Mouse (Mus musculus): ENCODE data around the gene D430041D05Rik.

Gene D430041D05Rik

DNA sequence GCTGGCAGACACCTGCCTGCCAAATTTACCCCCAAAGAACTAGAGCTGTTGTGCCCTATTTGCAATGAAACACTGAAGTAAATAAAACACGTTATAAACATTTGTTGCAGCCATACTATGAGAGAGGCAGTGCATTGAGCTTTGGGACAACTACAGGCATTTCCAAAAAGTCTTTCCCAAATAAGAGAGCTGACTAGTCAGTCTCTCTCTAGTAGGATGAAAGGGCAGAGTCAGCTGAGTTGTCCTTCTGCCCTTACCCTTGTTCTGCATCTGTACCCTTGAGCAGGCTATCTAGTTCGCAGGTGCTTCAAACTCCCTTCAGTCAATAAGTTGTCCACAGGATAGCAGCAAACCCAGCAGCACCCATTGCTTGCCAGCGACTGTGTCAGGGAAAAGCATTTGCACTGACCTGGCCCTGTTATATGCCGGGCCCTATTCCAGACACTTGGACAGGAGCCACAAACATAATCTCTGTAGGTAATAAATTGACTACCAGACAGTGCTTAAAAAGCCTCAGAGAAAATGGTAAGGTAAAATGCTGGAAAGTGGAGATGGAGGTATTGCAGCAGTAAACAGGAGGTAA lies at the start of gene D430041D05Rik:
TSS of gene D430041D05Rik (minus strand) at position 51 of the 583 bp plus-strand sequence.
- no peak for DNase-seq

DNA sequence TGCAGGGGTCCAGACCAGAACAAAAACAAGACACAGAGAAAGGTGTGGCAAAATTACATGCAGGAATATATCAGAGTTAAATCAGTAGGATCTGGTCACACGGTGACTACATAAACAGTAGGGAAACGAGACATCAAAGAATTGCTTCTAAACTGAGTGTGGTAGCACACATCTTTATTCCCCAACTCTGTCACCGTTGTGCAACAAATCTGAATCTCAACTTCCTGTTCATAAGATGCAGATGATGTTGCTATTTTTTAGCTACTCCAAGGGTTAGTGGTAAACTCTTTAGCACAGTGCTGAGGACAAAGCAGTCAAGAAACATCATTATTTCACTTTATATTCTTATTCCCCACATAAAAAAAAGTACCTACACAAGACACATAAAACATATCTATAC lies 49.2 kb upstream of the D430041D05Rik start:
- DNase-seq, result no peak

GRCm38 (mm10) chr2:104458569-104459332 lies 47.9 kb upstream of the D430041D05Rik start:
- DNase-seq, result no peak

- no peak for DNase-seq
Measured at GRCm38 (mm10) chr2:104457106-104457505, 46.3 kb upstream of the D430041D05Rik start.

- no peak for DNase-seq
Measured at GRCm38 (mm10) chr2:104450685-104451084, 39.9 kb upstream of the D430041D05Rik start.

DNA sequence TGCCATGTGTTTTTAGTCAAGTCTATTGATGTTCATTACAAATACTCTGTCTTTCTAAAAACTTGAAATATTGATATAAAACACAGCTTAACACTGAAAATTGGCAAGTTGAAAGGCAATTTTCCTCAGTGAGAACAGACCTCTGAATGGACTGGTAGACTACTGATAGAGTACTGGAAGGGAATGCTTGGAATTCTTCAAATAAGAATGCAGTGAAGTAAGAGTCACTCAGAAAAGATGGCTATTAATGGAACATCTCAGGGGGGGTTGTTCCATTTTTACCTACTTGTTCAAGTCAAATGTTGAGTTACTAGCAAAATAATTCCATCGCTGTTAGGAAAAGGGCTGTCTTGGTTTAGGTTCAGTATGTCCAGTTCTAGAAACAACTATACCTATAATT lies 38.4 kb upstream of the D430041D05Rik start:
- DNase-seq, result no peak

- DNase-seq, result no peak
Measured at GRCm38 (mm10) chr2:104448201-104448600, 37.4 kb upstream of the D430041D05Rik start.

DNA sequence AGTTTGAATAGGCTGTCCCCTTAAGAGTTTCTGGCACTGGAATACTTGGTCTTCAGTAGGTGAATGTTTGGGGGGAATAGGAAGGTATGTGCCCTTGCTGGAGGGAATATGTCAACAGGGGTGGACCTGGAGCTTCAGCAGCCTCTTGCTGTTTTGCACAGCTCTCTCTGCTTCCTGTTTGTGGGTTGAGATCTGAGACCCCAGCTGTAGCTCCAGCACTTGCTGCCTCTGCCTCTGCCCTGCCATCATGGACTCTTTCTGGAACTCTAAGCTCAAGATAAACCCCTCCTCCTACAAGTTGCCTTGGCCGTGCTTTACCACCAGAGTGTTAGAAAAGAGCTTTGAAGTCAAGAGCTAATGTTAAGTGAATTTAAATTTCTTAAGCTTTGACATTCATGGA lies 35.2 kb upstream of the D430041D05Rik start:
- no peak for DNase-seq

- DNase-seq, result peak; percentile 62 to 71
Measured at GRCm38 (mm10) chr2:104444776-104445175, 34.0 kb upstream of the D430041D05Rik start.

DNA sequence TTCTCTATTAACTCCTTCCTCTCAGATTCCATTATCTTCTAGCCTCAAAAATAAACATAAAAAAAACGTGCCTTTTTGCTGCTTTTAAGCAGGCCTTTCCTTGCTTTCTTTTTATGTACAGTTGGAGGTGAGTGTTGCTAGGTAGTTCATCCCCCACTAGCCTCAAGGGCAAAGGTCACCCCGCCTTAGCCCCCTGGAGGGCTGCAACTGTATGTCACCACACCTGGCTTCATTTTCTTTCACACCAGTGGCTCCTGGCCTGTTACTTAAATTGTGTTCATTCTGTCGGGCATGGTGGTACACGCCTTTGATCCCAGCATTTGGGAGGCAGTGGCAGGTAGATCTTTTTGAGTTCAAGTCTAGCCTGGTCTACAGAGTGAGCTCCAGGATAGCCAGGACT lies 31.5 kb upstream of the D430041D05Rik start:
- no peak for DNase-seq

DNA sequence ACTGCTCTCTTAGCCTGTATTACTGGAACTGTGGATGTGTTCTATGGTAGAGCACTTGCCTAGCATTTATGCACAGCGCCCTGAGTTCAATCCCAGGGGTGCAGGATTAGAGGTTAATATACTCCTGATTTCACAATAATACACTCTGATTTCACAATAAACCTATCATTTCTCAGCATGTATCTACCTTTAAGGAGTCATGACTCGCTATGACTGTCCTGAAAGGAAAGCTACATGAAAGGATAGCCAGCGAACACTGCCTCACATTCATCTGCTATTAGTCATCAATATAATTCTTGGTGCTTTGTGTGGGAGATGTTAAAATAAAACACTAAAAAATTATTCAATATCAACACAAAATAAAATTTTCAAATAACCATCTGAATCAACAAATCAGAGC lies 25.4 kb upstream of the D430041D05Rik start:
- no peak for DNase-seq

- no peak for DNase-seq
Measured at GRCm38 (mm10) chr2:104431067-104431466, 20.3 kb upstream of the D430041D05Rik start.

DNA sequence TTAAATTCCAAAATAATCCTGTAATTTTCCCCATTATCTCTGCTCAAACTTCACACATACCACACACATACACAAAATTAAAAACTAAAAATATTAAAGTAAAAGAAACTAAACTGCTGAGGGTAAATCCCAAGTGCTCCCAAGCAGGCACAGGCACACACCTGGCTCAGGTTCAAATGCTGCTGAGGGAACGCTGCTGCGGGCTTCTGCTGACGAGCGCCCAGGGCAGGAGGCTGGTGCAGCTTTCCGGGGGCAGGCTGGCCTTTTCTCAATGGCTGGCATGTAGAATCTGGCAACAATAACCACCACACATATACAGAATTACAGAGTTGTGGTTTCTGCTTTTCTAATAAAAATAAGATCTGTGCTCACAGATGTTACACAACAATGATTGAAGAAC lies 19.8 kb upstream of the D430041D05Rik start:
- DNase-seq, result no peak

- no peak for DNase-seq
Measured at GRCm38 (mm10) chr2:104426112-104426511, 15.3 kb upstream of the D430041D05Rik start.

DNA sequence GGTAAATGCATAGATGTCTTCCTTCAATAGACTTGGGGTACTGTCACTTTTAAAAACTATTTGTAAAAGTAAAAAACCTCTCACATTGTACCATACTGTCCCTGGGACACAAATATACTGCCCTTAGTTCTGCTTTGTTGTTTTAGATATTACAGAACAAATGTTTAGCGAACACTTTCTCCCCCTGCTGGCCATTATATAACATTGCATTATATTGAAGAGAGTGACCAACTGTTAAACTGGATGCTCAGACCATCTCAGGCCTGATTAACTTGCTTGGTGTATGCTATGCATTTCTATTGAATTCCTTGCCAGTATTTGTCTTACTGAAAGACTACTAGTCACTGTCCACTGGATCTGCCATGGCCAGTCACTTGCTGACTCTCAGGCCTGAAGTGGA lies 11.4 kb upstream of the D430041D05Rik start:
- no peak for DNase-seq

DNA sequence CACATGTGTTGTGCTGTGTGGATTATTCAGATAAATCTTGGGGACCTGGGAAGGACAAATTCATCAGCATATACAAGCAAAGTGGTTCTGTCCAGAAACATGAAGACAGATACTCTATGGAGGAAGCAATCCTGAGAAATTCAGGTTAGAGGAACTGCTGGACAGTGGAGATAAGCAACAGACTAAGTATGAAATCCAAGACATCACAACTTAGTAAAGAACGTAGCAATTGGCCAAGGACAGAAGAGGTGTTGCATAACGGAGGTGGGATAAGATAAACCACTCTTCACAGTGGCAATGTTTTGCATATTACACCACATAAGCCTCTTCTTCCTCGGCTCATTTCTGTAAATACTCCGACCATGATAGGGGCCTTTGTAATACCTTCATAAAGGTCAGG lies 10.0 kb upstream of the D430041D05Rik start:
- no peak for DNase-seq

DNA sequence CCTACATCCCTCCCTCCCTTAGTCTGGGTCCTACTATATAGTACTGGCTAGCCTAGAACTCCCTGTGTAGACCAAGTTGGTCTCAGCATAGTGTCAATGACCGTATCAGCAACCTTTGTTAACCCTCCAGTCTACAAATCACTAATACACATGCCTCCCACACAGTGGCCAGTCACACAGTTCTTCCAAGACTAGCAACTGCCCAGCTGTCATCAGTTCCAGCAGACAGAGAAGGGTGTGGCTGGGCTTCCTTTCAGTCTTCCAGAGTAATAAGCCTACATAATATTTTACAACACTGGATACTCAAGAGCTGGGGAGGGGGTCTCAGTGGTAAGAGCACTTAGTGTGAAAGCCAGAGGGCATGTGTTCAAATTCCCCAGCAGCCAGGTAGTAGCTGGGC lies 9.2 kb upstream of the D430041D05Rik start:
- no peak for DNase-seq

- no peak for DNase-seq
Measured at GRCm38 (mm10) chr2:104419411-104419810, 8.6 kb upstream of the D430041D05Rik start.

DNA sequence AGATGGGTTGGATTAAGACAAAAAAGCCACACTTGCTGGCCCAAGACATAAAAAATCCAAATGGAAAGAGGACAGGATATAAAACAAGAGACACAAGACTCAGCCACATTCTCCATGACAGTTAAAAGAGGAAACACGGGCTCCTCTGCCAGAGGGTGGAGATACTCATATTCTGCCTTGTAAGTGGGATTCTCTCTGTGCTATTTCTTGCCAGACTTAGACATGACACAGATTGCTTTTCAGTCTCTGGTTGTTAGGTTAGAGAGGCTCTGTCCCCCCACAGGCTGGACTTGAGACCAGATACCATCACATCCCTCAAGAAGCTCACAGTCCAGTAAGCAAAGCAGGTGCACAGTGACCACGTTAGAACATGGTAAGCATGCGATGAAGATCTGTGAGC lies 2.2 kb upstream of the D430041D05Rik start:
- DNase-seq, result no peak

- DNase-seq, result no peak
Measured at GRCm38 (mm10) chr2:104412496-104412895, 1.7 kb upstream of the D430041D05Rik start.

DNA sequence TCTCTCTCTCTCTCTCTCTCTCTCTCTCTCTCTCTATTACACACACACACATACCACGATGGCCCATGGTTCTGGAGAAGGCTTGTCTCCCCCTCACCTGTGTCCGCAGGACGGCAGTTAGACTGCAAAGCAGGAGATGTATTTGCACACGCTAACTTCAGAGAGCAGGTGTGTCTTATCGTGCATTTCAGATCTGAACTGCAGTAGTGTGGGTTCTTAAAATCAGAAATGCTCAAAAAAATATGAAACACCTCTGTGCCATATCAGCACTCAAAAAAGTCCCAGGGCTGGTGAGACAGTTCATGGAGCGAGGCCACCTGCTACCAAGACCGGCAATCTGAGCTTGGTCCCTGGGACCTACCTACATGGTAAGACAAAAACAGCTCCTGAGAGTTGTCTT lies 993 bp upstream of the D430041D05Rik start:
- no peak for DNase-seq

DNA sequence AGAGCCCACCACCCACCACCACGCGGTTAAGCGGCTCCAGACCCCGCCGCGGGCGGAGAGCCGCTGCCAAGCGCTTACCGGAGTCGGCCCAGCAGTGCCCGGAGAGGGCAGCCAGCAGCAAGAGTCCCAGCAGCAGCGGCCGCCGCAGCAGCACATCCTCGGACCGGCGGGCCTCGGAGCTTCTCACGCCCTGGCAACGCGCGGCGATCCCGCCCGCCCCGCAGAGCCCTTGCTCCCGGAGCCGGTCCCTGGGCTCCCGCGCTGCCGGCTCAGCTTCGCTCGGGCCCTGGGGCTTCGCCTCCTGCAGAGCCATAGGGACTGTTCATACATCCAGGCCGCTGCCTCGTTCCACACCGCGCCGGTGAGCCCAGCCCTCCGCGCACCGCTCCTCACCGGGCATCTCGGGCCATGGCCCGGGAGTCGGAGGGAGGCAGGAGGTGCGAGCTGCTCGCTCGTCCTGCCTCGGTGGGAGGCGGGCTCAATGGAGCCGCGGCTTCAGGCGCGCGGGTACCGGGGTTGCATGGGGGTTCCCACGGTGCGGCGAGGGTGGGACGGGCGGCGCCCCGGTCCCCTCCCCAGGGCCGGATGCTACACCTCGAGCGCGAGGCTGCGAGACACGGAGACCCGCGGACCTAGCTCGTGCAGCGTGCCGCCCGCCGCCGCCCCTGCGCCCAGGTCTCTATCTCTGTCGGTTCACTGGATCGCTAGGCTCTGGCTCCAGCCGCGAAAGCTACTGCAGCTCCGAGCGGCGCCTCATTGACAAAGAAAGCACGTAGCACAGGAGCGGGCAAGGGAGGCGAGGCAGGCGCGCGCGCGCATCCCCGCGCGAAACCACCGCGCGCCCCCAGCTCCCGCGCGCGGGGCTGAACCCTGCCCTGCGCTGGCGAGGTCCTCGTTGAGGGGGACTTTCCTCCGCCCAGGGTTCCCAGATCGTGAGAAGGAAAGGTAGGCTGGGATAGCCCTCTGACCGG lies 677 bp downstream of the D430041D05Rik start:
- peak; percentile 48 to 68 for DNase-seq

- DNase-seq, result no peak
Measured at GRCm38 (mm10) chr2:104408351-104408750, 2.5 kb downstream of the D430041D05Rik start.
